In the genomic region with DNA sequence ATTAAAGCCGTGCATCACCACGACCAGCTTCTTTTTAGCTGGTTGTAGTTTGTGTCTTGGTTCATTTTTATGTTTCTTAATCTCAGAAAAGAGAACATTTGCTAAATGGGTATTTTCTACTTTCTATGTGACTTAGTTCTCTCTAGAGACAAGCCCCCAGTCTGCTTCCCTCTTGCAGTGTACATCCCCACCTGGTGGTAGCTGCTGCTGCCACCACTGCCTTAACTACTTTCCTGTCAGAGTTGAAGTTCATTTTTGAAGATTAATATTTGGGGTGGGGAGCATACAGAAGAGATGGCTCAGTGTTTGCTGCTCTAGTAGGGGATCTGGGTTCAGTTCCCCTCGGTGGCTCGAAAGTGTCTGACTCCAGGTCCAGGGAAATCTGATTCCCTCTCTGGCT, we compare ENCODE assay signal across 19 mouse cellular contexts. TPM values are rescaled to one million over a fixed set of nuclear protein-coding genes. Genes with fewer than 3 reads are reported as not detected.
DNase-seq lines count a peak whose midpoint lies in the region; ATAC-seq and TF ChIP-seq lines count a peak whose summit lies in the region.
"Had no signal": no experiment of that assay in that cellular context is flagged by ENCODE, and none has a peak within 500 bp of the region (broad histone marks: within the 10 kb centered on the region; RNA-seq: fewer than 3 reads in every experiment).

No protein-coding gene starts in this region.

- no peak for ATAC-seq in erythroid progenitor cell, adult 5-6 weeks (replicated peaks; ENCODE audit: low FRiP score, poor library complexity, severe bottlenecking)
- ATAC-seq: intestine, embryonic 15.5 days had no signal

- TF ChIP-seq CTCF in left cerebral cortex, adult 2 months (IDR thresholded peaks at IDR 0.05), result peak; percentile 49

- H3K27ac ChIP-seq in left cerebral cortex, adult 2 months, result no peak overlapping the region
- H3K27ac ChIP-seq: embryonic facial prominence, embryonic 10.5 days; hindbrain, embryonic 10.5 days; intestine, embryonic 15.5 days; limb, embryonic 12.5 days; neural tube, embryonic 12.5 days had no signal

- intact Hi-C loops in heart, postnatal 36 days (cut with DNase I), result no loop called here
- intact Hi-C loops in left cerebral cortex, adult 2 months (cut with DNase I), result no loop called here

- no peak overlapping the region for H3K4me3 ChIP-seq in left cerebral cortex, adult 2 months
- H3K4me3 ChIP-seq: embryonic facial prominence, embryonic 10.5 days; erythroblast, embryonic 14.5 days; heart, embryonic 12.5 days; hindbrain, embryonic 10.5 days; intestine, embryonic 15.5 days; limb, embryonic 12.5 days; megakaryocyte, embryonic 14.5 days; neural tube, embryonic 12.5 days had no signal

- peak; percentile 68 for DNase-seq in heart, adult 11 months
- no peak for DNase-seq in heart, postnatal 36 days
- no peak for DNase-seq in left cerebral cortex, adult 2 months (ENCODE audit: extremely low spot score in 1 of 2, low spot score in 2 of 2)
- no peak for DNase-seq in left cerebral cortex, adult 11 months (ENCODE audit: low spot score)
- peak; percentile 17 for DNase-seq in thymus, postnatal 14 days
- no peak for DNase-seq in thymus, postnatal 10 days (ENCODE audit: low spot score in 2 of 2)
- no peak for DNase-seq in cerebellum, postnatal 10 days
- DNase-seq: gastrocnemius, postnatal 25 days; lung, adult 2 months; right cerebral cortex, postnatal 4 days had no signal

RNA-seq across cellular contexts. Expression of a gene that starts 31.9 kb away (rescaled TPM):
- total RNA-seq in heart, postnatal 36 days (2021), result under 1 TPM in 1 of 2 experiments, not detected in 1; 0.41 TPM
- 1 to 10 TPM in 1 of 2 experiments, under 1 TPM in 1; 0.75 to 1.4 TPM for total RNA-seq in left cerebral cortex, adult 2 months (2021)
- total RNA-seq in erythroid progenitor cell, adult 5-6 weeks (2015; ENCODE audit: low replicate concordance), result not detected in 2 replicates
- total RNA-seq in erythroid progenitor cell, adult 5-6 weeks (2017; ENCODE audit: low replicate concordance), result not detected in 2 replicates

RNA-seq across cellular contexts. Expression of a gene that starts 33.2 kb away (rescaled TPM):
- total RNA-seq in heart, postnatal 36 days (2021), result 1 to 10 TPM; 8.9 to 9.7 TPM
- total RNA-seq in left cerebral cortex, adult 2 months (2021), result 1 to 10 TPM; 6.7 to 8.7 TPM
- total RNA-seq in erythroid progenitor cell, adult 5-6 weeks (2015; ENCODE audit: low replicate concordance), result 14.3 and 15.1 TPM in 2 replicates
- total RNA-seq in erythroid progenitor cell, adult 5-6 weeks (2017; ENCODE audit: low replicate concordance), result 8.3 and 10.0 TPM in 2 replicates

RNA-seq across cellular contexts. Expression of a gene that starts 44.8 kb away (rescaled TPM):
- 1 to 10 TPM; 4.7 to 7.0 TPM for total RNA-seq in heart, postnatal 36 days (2021)
- 10 to 100 TPM; 53.9 to 57.3 TPM for total RNA-seq in left cerebral cortex, adult 2 months (2021)
- not detected in 2 replicates for total RNA-seq in erythroid progenitor cell, adult 5-6 weeks (2015; ENCODE audit: low replicate concordance)
- 0.26 TPM in 1 of 2 replicates, not detected in the other for total RNA-seq in erythroid progenitor cell, adult 5-6 weeks (2017; ENCODE audit: low replicate concordance)

Comparison
In these comparisons a context has a peak if more than half of its experiments do, and no peak if none do; other contexts are left out.
1. DNase-seq: peak in heart, adult 11 months (single experiment) and thymus, postnatal 14 days (single experiment); none in heart, postnatal 36 days (0 of 2), left cerebral cortex, adult 2 months (0 of 2), left cerebral cortex, adult 11 months (single experiment), thymus, postnatal 10 days (0 of 2) and cerebellum, postnatal 10 days (0 of 2).
2. RNA of a gene that starts 44.8 kb away (total RNA-seq): 53.9 to 57.3 TPM in left cerebral cortex, adult 2 months; 4.7 to 7.0 TPM in heart, postnatal 36 days and 0.26 TPM in erythroid progenitor cell, adult 5-6 weeks; every median in the first group is over 4 times any median in the second.